Mouse (Mus musculus): ENCODE results near the gene Mmp14. TPM values are rescaled to one million over a fixed set of nuclear protein-coding genes. Genes with fewer than 3 reads are reported as not detected.

Mmp14 gene
- polyA plus RNA-seq, 1 experiment from 2014 or later: 194 TPM

DNA sequence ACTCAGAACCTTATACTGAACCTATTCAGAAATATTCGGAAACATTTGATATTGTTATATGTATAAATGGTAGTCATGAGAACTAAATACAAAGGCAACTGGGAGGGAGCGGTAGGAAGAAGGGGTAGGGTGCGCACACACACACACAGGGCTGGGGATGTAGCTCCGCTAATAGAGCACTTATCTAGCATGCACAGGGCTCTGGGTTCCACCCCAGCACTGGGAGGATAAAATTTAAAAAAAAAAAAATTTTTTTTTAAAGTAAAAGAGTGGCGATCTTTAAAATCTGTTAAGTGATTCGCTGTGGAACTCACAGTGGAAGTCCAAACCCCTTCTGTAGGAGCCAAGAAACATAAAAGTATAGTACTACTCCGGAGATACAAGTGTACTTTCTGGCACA, 54.5 kb downstream of the Mmp14 start:
- no peak overlapping the region for H3K27ac ChIP-seq
- no peak overlapping the region for H3K9ac ChIP-seq
- ATAC-seq (ENCODE audit: insufficient number of reproducible peaks, insufficient read depth, low FRiP score, low TSS enrichment): no peak
- H3K36me3 ChIP-seq: no peaks in the 10 kb centered on the region
- H3K9me3 ChIP-seq: no peaks in the 10 kb centered on the region
- no peak overlapping the region for H3K4me2 ChIP-seq (replicated peaks)
- no peak overlapping the region for H3K4me3 ChIP-seq
- H3K27me3 ChIP-seq: peaks cover under 1% of the 10 kb centered on the region
- 89% methylated on average over 7 of the region's 7 CpGs for WGBS
- H3K4me1 ChIP-seq: no peaks in the 10 kb centered on the region

DNA sequence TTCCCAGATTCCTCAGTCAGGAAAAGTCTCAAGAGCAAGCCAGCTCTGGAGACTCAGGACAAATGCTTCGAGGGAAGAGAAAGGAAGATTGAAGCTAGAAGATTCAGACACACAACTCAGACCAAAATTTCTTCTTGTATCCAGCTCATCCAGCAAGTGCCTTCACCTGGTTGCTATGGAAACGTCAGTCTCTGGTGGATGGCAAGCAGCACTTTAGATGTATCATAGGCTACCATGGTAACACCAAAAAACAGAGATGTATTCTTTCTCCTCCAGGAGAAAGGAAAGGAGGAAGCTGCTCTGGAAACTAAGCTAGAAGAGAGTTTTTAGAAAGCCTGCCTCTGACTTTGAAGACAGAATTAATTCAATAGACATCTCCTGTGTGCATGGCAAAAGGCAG, 56.3 kb downstream of the Mmp14 start:
- Histone ChIP-seq H3K27me3 (no peaks in the 10 kb centered on the region; the same call in 1 of the 2 replicates), H3K27ac (no peak overlapping the region), H3K36me3 (no peaks in the 10 kb centered on the region), H3K4me3 (no peak overlapping the region), H3K4me2 (replicated peaks) (no peak overlapping the region), H3K9me3 (no peaks in the 10 kb centered on the region), H3K4me1 (no peaks in the 10 kb centered on the region), H3K9ac (no peak overlapping the region)
- ATAC-seq (ENCODE audit: insufficient number of reproducible peaks, insufficient read depth, low FRiP score, low TSS enrichment): no peak
- 70% methylated on average over 2 of the region's 2 CpGs for WGBS

DNA sequence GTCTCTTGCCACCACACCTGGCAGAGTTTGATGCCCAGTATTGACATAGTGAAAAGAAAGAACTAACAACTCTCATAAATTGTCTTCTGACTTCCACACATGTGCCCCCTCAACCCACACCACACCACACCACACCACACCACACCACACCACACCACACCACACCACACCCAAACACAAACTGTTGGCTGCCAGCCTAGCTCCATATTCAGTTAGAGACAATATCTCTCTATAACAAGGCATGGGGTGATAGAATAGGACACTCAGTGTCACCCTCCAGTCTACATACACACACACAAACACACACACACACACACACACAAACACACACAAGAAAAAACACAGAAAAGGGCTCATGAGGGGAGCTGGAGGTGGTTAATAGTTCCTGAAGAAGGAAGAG, 56.9 kb downstream of the Mmp14 start:
- ATAC-seq (ENCODE audit: insufficient number of reproducible peaks, insufficient read depth, low FRiP score, low TSS enrichment): no peak
- Histone ChIP-seq H3K27me3 (no peaks in the 10 kb centered on the region; the same call in 1 of the 2 replicates), H3K9ac (no peak overlapping the region), H3K4me2 (replicated peaks) (no peak overlapping the region), H3K36me3 (no peaks in the 10 kb centered on the region), H3K9me3 (no peaks in the 10 kb centered on the region), H3K4me3 (no peak overlapping the region), H3K4me1 (no peaks in the 10 kb centered on the region), H3K27ac (no peak overlapping the region)

DNA sequence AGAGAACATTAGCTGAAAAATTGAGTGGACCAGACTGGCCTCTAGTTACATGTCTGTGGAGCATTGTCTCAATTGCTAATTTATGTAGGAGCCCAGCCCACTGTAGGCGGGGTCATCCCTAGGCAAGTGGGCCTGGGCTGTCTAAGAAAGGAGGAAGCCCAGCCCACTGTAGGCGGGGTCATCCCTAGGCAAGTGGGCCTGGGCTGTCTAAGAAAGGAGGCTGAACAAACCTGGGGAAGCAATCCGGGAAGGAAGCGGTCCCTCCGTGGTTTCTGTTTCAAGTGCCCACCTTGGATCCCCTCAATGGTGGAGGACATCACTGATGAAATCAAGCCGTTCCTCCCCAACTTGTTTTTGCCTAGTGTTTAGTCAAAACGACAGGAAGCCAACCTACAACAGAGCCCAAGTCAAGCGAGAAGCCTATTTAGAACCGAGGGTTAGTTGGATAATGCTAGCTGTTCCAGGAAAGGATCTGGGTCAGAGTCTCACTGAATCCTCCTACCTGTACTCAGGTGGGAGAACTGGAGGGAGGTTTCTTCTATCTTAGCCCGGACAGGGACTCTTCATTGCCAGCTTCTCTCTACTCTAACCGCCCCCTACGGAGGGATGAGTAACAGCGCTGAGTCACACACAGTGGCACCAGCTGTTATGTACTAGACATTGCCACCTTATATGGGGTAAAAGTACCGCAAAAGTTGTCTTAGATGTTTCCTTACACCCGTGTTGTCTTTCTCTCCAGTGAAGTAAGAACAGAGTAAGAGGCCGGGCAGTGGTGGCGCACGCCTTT, 61.1 kb downstream of the Mmp14 start:
- 70% methylated on average over 18 of the region's 18 CpGs for WGBS
- H3K27me3 ChIP-seq: no peaks in the 10 kb centered on the region
- no peaks in the 10 kb centered on the region for H3K4me1 ChIP-seq
- no peak overlapping the region for H3K4me3 ChIP-seq
- H3K27ac ChIP-seq: no peak overlapping the region
- no peaks in the 10 kb centered on the region for H3K36me3 ChIP-seq
- H3K9me3 ChIP-seq: no peaks in the 10 kb centered on the region
- no peak overlapping the region for H3K4me2 ChIP-seq (replicated peaks)
- H3K9ac ChIP-seq: no peak overlapping the region
- no peak for ATAC-seq (ENCODE audit: insufficient number of reproducible peaks, insufficient read depth, low FRiP score, low TSS enrichment)

DNA sequence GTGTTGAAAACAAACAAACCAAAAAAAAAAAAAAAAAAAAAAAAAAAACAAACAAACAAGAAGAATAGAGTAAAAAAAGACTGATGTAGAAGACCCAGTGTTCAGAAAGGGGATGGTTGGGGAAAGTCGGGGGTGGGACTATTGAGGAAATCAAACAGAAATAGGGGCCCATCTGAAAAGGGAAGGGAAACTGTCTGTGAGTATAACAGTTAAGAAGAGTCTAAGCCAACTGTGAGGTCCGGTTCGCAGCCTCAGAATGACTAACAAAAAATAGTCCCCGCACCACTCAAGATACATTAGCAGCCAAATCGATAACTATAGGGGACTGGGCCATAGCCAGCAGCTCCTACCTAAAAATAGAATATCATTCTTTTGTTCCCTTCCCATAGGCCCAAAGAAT, 61.8 kb downstream of the Mmp14 start:
- H3K4me1 ChIP-seq: no peaks in the 10 kb centered on the region
- WGBS: 92% methylated on average over 5 of the region's 5 CpGs

DNA sequence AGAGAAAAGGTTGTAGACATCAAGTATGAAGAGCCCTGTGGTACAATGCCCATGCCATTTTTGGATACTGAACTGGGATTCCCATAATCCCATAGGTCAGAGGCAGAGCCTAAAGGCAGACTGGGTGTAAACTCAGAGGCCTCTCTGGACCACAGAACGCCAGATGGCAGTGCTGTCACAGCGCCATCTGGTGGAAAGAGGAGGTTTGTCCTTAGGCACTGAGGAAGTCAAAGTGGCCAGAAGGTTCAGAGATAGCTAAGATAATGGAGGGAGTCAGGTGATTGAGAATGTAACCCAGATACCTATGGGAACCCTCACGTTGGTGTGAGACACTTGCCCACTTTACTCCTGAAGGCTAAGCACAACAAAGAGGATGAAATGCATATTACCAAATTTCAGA, 62.8 kb downstream of the Mmp14 start:
- WGBS: 2% methylated on average over 3 of the region's 3 CpGs
- no peak overlapping the region for H3K9ac ChIP-seq
- no peaks in the 10 kb centered on the region for H3K9me3 ChIP-seq
- H3K27me3 ChIP-seq: no peaks in the 10 kb centered on the region
- no peak overlapping the region for H3K27ac ChIP-seq
- no peaks in the 10 kb centered on the region for H3K36me3 ChIP-seq
- no peak overlapping the region for H3K4me3 ChIP-seq
- no peak overlapping the region for H3K4me2 ChIP-seq (replicated peaks)
- no peaks in the 10 kb centered on the region for H3K4me1 ChIP-seq
- ATAC-seq (ENCODE audit: insufficient number of reproducible peaks, insufficient read depth, low FRiP score, low TSS enrichment): no peak

More for the DNA sequence above, 61.8 kb downstream of the Mmp14 start:
- no peak overlapping the region for H3K4me3 ChIP-seq
- H3K9me3 ChIP-seq: no peaks in the 10 kb centered on the region
- ATAC-seq (ENCODE audit: insufficient number of reproducible peaks, insufficient read depth, low FRiP score, low TSS enrichment): no peak
- no peak overlapping the region for H3K9ac ChIP-seq
- no peak overlapping the region for H3K27ac ChIP-seq
- no peak overlapping the region for H3K4me2 ChIP-seq (replicated peaks)
- H3K36me3 ChIP-seq: no peaks in the 10 kb centered on the region
- no peaks in the 10 kb centered on the region for H3K27me3 ChIP-seq

Other genes starting within 250 kb of the Mmp14 start
- gene Dad1, start 177.5 kb upstream of the Mmp14 start, polyA plus RNA-seq (2016; fragmentation: Nextera tagmentation; extraction: Ambion mirVana): 264 and 270 TPM in 2 replicates
- gene Abhd4, start 177.4 kb upstream of the Mmp14 start, polyA plus RNA-seq (2016; fragmentation: Nextera tagmentation; extraction: Ambion mirVana): 51.5 and 51.9 TPM in 2 replicates
- gene Olfr49, start 146.7 kb upstream of the Mmp14 start, polyA plus RNA-seq (2016; fragmentation: Nextera tagmentation; extraction: Ambion mirVana): not detected in 2 replicates
- gene Oxa1l, start 70.8 kb upstream of the Mmp14 start, polyA plus RNA-seq (2016; fragmentation: Nextera tagmentation; extraction: Ambion mirVana): 43.3 and 47.4 TPM in 2 replicates
- 4.8 and 5.2 TPM in 2 replicates for gene Slc7a7, start 13.8 kb upstream of the Mmp14 start, polyA plus RNA-seq (2016; fragmentation: Nextera tagmentation; extraction: Ambion mirVana)
- 253 and 263 TPM in 2 replicates for gene Mrpl52, start 4.7 kb upstream of the Mmp14 start, polyA plus RNA-seq (2016; fragmentation: Nextera tagmentation; extraction: Ambion mirVana)
- 33.1 and 34.6 TPM in 2 replicates for gene Lrp10, start 32.5 kb downstream of the Mmp14 start, polyA plus RNA-seq (2016; fragmentation: Nextera tagmentation; extraction: Ambion mirVana)
- gene Rem2, start 44.5 kb downstream of the Mmp14 start, polyA plus RNA-seq (2016; fragmentation: Nextera tagmentation; extraction: Ambion mirVana): 5.5 and 6.9 TPM in 2 replicates
- gene Prmt5, start 85.9 kb downstream of the Mmp14 start, polyA plus RNA-seq (2016; fragmentation: Nextera tagmentation; extraction: Ambion mirVana): 96.4 and 101 TPM in 2 replicates
- 50.5 and 52.3 TPM in 2 replicates for gene Haus4, start 123.0 kb downstream of the Mmp14 start, polyA plus RNA-seq (2016; fragmentation: Nextera tagmentation; extraction: Ambion mirVana)
- gene Ajuba, start 145.9 kb downstream of the Mmp14 start, polyA plus RNA-seq (2016; fragmentation: Nextera tagmentation; extraction: Ambion mirVana): 67.8 and 69.0 TPM in 2 replicates
- 9.0 and 10.1 TPM in 2 replicates for gene 4931414P19Rik, start 174.4 kb downstream of the Mmp14 start, polyA plus RNA-seq (2016; fragmentation: Nextera tagmentation; extraction: Ambion mirVana)
- 381 and 403 TPM in 2 replicates for gene Psmb5, start 186.4 kb downstream of the Mmp14 start, polyA plus RNA-seq (2016; fragmentation: Nextera tagmentation; extraction: Ambion mirVana)
- gene Psmb11, start 189.8 kb downstream of the Mmp14 start, polyA plus RNA-seq (2016; fragmentation: Nextera tagmentation; extraction: Ambion mirVana): 0.05 and 0.10 TPM in 2 replicates
- 1.1 TPM in 1 of 2 replicates, not detected in the other for gene Gm17606, start 209.3 kb downstream of the Mmp14 start, polyA plus RNA-seq (2016; fragmentation: Nextera tagmentation; extraction: Ambion mirVana)
- gene Cdh24, start 209.8 kb downstream of the Mmp14 start, polyA plus RNA-seq (2016; fragmentation: Nextera tagmentation; extraction: Ambion mirVana): 10.8 and 11.9 TPM in 2 replicates

Data from embryonic facial prominence, embryonic 12.5 days (tissue).